Mouse (Mus musculus) yolk sac, embryonic 10.5 days (tissue): ENCODE measurements around the gene Gm21541.
"Not testable (repeated sequence)": the region's sequence is repeated elsewhere in the genome, so short reads cannot be mapped to it uniquely, and the experiment has no call there.

Source experiments
- DNase-seq: peaks from one replicate; pipeline ENCODE4 v3.0.0-alpha.2; 2017; ENCODE audit warnings: low spot score

Gene Gm21541

DNA sequence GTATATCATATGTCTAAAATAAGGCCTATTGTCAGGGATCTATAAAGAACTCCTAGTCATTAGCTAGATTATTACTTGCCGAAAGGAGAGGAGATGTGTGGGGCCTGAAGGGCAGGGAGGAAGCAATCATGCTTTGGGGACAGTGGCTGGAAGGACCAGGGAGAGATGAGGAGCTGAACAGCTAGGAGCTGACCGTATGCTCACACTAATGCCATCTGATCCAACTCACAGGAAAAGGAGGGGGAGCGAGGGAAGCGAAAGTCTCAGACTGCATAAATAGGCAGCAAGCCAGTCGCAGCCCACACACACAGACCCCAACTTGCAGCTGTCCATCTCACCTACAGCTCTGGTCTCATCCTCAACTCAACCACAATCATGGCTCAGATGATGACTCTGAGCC is at the start of gene Gm21541:
TSS of gene Gm21541 (plus strand) at position 301 of the 400 bp plus-strand sequence.
- not testable (repeated sequence) for DNase-seq

DNA sequence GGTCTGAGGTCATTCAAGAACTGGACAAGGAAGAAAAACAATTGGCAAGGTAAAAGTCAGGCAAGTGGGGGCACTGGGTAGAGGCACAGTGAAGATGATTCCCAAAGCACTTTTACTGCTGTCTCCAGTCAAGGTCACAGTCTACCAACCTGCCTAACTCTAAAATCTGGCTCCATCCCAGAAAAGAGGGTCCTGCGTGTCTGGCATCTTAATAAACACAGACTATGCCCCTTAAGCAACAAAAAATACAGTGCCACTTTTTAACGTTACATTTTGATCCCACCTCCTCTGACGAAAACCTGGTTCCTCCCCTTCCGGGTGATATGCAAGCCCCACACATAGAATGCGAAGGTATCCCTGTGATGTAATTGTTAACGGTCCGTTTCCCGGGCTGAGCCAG is 37.9 kb downstream of the Gm21541 start, which contains the start of gene Gm20878:
TSS of gene Gm20878 (plus strand) at position 301 of the 400 bp plus-strand sequence.
- DNase-seq = not testable (repeated sequence)
